Mouse (Mus musculus): ENCODE data around the gene Pde10a. TPM values are rescaled to one million over a fixed set of nuclear protein-coding genes. Genes with fewer than 3 reads are reported as not detected.

Pde10a gene
- polyA plus RNA-seq, 1 experiment = 1.5 TPM

GRCm38 (mm10) chr17:8815864-8816263 lies 290.7 kb downstream of the Pde10a start:
- H3K36me3 ChIP-seq (ENCODE audit: control insufficient read depth, insufficient read depth, low read length) = no peaks in the 10 kb centered on the region
- no peaks in the 10 kb centered on the region; the same call in 1 of the 2 replicates for H3K4me1 ChIP-seq (ENCODE audit: control insufficient read depth, insufficient read depth, insufficient read length)
- WGBS = 83% methylated on average over 5 of the region's 5 CpGs
- no peak overlapping the region for H3K4me3 ChIP-seq (ENCODE audit: extremely low read depth, insufficient read depth, insufficient read length)
- no peaks in the 10 kb centered on the region for H3K27me3 ChIP-seq (ENCODE audit: control insufficient read depth, insufficient read depth, low read length)
- TF ChIP-seq POLR2A (IDR thresholded peaks at IDR 0.05; ENCODE audit: low read depth, low read length) = no peak
- no peak for TF ChIP-seq CTCF (IDR thresholded peaks at IDR 0.05; ENCODE audit: extremely low read depth, insufficient read depth, insufficient read length, insufficient replicate concordance)
- H3K27ac ChIP-seq (ENCODE audit: insufficient read depth, low read length) = no peak overlapping the region
- no peak for DNase-seq (ENCODE audit: low read depth in 1 of 2, low spot score in 2 of 2)

- WGBS = 90% methylated on average over 13 of the region's 13 CpGs
- Histone ChIP-seq H3K4me3 (ENCODE audit: extremely low read depth, insufficient read depth, insufficient read length) (no peak overlapping the region), H3K27ac (ENCODE audit: insufficient read depth, low read length) (no peak overlapping the region), H3K27me3 (ENCODE audit: control insufficient read depth, insufficient read depth, low read length) (no peaks in the 10 kb centered on the region), H3K36me3 (ENCODE audit: control insufficient read depth, insufficient read depth, low read length) (no peaks in the 10 kb centered on the region), H3K4me1 (ENCODE audit: control insufficient read depth, insufficient read depth, insufficient read length) (no peaks in the 10 kb centered on the region)
- no peak for DNase-seq (ENCODE audit: low read depth in 1 of 2, low spot score in 2 of 2)
- TF ChIP-seq CTCF (IDR thresholded peaks at IDR 0.05; ENCODE audit: extremely low read depth, insufficient read depth, insufficient read length, insufficient replicate concordance) = no peak
- no peak for TF ChIP-seq POLR2A (IDR thresholded peaks at IDR 0.05; ENCODE audit: low read depth, low read length)
Observed at GRCm38 (mm10) chr17:8818675-8819074, 293.5 kb downstream of the Pde10a start.

GRCm38 (mm10) chr17:8823548-8823947 lies 298.4 kb downstream of the Pde10a start:
- H3K27ac ChIP-seq (ENCODE audit: insufficient read depth, low read length) = no peak overlapping the region
- H3K27me3 ChIP-seq (ENCODE audit: control insufficient read depth, insufficient read depth, low read length) = no peaks in the 10 kb centered on the region
- WGBS = 85% methylated on average over 7 of the region's 7 CpGs
- H3K4me1 ChIP-seq (ENCODE audit: control insufficient read depth, insufficient read depth, insufficient read length) = no peaks in the 10 kb centered on the region
- TF ChIP-seq CTCF (IDR thresholded peaks at IDR 0.05; ENCODE audit: extremely low read depth, insufficient read depth, insufficient read length, insufficient replicate concordance) (no peak), POLR2A (IDR thresholded peaks at IDR 0.05; ENCODE audit: low read depth, low read length) (no peak)
- H3K36me3 ChIP-seq (ENCODE audit: control insufficient read depth, insufficient read depth, low read length) = no peaks in the 10 kb centered on the region
- no peak for DNase-seq (ENCODE audit: low read depth in 1 of 2, low spot score in 2 of 2)
- H3K4me3 ChIP-seq (ENCODE audit: extremely low read depth, insufficient read depth, insufficient read length) = no peak overlapping the region

GRCm38 (mm10) chr17:8827204-8827603 lies 302.0 kb downstream of the Pde10a start:
- no peaks in the 10 kb centered on the region for H3K36me3 ChIP-seq (ENCODE audit: control insufficient read depth, insufficient read depth, low read length)
- DNase-seq (ENCODE audit: low read depth in 1 of 2, low spot score in 2 of 2) = no peak
- no peak overlapping the region for H3K27ac ChIP-seq (ENCODE audit: insufficient read depth, low read length)
- no peak for TF ChIP-seq POLR2A (IDR thresholded peaks at IDR 0.05; ENCODE audit: low read depth, low read length)
- H3K4me1 ChIP-seq (ENCODE audit: control insufficient read depth, insufficient read depth, insufficient read length) = no peaks in the 10 kb centered on the region
- H3K4me3 ChIP-seq (ENCODE audit: extremely low read depth, insufficient read depth, insufficient read length) = no peak overlapping the region
- H3K27me3 ChIP-seq (ENCODE audit: control insufficient read depth, insufficient read depth, low read length) = no peaks in the 10 kb centered on the region
- WGBS = 92% methylated on average over 9 of the region's 9 CpGs

- H3K27me3 ChIP-seq (ENCODE audit: control insufficient read depth, insufficient read depth, low read length) = no peaks in the 10 kb centered on the region
- no peak for DNase-seq (ENCODE audit: low read depth in 1 of 2, low spot score in 2 of 2)
- WGBS = 92% methylated on average over 5 of the region's 5 CpGs
- no peaks in the 10 kb centered on the region for H3K4me1 ChIP-seq (ENCODE audit: control insufficient read depth, insufficient read depth, insufficient read length)
- no peak overlapping the region for H3K4me3 ChIP-seq (ENCODE audit: extremely low read depth, insufficient read depth, insufficient read length)
- no peak overlapping the region for H3K27ac ChIP-seq (ENCODE audit: insufficient read depth, low read length)
- no peaks in the 10 kb centered on the region for H3K36me3 ChIP-seq (ENCODE audit: control insufficient read depth, insufficient read depth, low read length)
- TF ChIP-seq CTCF (IDR thresholded peaks at IDR 0.05; ENCODE audit: extremely low read depth, insufficient read depth, insufficient read length, insufficient replicate concordance) (no peak), POLR2A (IDR thresholded peaks at IDR 0.05; ENCODE audit: low read depth, low read length) (no peak)
Observed at GRCm38 (mm10) chr17:8831001-8831400, 305.8 kb downstream of the Pde10a start.

GRCm38 (mm10) chr17:8836292-8836691 lies 311.1 kb downstream of the Pde10a start:
- Histone ChIP-seq H3K27ac (ENCODE audit: insufficient read depth, low read length) (no peak overlapping the region), H3K4me1 (ENCODE audit: control insufficient read depth, insufficient read depth, insufficient read length) (no peaks in the 10 kb centered on the region), H3K27me3 (ENCODE audit: control insufficient read depth, insufficient read depth, low read length) (no peaks in the 10 kb centered on the region), H3K4me3 (ENCODE audit: extremely low read depth, insufficient read depth, insufficient read length) (no peak overlapping the region), H3K36me3 (ENCODE audit: control insufficient read depth, insufficient read depth, low read length) (no peaks in the 10 kb centered on the region)
- WGBS = 85% methylated on average over 5 of the region's 5 CpGs
- DNase-seq (ENCODE audit: low read depth in 1 of 2, low spot score in 2 of 2) = no peak
- TF ChIP-seq CTCF (IDR thresholded peaks at IDR 0.05; ENCODE audit: extremely low read depth, insufficient read depth, insufficient read length, insufficient replicate concordance) = no peak
- TF ChIP-seq POLR2A (IDR thresholded peaks at IDR 0.05; ENCODE audit: low read depth, low read length) = no peak

- Histone ChIP-seq H3K4me3 (ENCODE audit: extremely low read depth, insufficient read depth, insufficient read length) (no peak overlapping the region), H3K4me1 (ENCODE audit: control insufficient read depth, insufficient read depth, insufficient read length) (no peaks in the 10 kb centered on the region), H3K27me3 (ENCODE audit: control insufficient read depth, insufficient read depth, low read length) (no peaks in the 10 kb centered on the region), H3K36me3 (ENCODE audit: control insufficient read depth, insufficient read depth, low read length) (no peaks in the 10 kb centered on the region), H3K27ac (ENCODE audit: insufficient read depth, low read length) (no peak overlapping the region)
- no peak for TF ChIP-seq POLR2A (IDR thresholded peaks at IDR 0.05; ENCODE audit: low read depth, low read length)
- no peak for TF ChIP-seq CTCF (IDR thresholded peaks at IDR 0.05; ENCODE audit: extremely low read depth, insufficient read depth, insufficient read length, insufficient replicate concordance)
- 32% methylated on average over 8 of the region's 8 CpGs for WGBS
- DNase-seq (ENCODE audit: low read depth in 1 of 2, low spot score in 2 of 2) = no peak
Observed at GRCm38 (mm10) chr17:8838252-8838651, 313.1 kb downstream of the Pde10a start.
